Mouse (Mus musculus): ENCODE data around the gene Insl3. TPM values are rescaled to one million over a fixed set of nuclear protein-coding genes. Genes with fewer than 3 reads are reported as not detected.
"Not testable (repeated sequence)": the region's sequence is repeated elsewhere in the genome, so short reads cannot be mapped to it uniquely, and the experiment has no call there.

Insl3 gene
- polyA plus RNA-seq, 1 experiment from 2014 or later, result 1.5 TPM

DNA sequence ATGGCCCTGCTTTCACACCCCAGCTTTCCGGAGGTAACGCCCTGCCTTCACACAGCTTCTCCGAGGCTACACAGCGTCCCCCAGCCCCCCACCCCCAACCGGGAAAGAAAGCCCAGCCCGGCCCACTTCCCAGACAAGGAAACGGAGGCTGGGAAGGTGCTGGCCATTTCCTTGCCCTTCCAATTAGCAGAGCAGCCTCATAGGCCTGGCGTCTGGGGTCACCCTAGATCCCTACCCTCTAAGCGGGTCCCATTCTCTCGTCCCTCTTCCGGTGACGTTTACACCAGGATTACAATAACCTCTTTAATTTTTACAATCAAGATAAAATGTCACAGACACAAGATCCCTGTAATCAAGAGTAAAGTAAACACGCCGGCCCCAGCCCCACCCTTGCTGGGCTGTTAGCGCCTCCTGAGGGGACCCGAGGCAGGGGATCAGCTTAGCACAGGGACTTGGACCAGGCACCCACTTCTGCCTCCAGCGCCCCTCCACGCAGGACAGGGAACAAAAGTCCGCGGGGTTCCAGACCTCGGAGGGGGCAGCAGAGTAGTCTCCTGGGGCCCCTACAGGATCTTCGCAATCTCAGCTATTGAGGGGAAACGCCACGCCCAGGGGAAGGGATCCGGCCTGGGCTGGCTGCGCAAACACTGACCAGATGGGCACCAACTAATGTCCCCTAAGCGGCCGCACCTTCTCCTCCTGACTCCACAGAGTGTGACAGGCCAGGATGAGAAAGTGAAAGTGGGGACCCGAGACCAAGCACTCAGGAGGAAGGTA, 11.7 kb downstream of the Insl3 start:
- Histone ChIP-seq H3K9me3 (ENCODE audit: control insufficient read depth, low read length) (no peaks in the 10 kb centered on the region), H3K36me3 (ENCODE audit: control insufficient read depth, insufficient read depth, low read length) (no peaks in the 10 kb centered on the region), H3K4me2 (ENCODE audit: low read length) (peak overlapping the region; percentile 11), H3K27me3 (replicated peaks; ENCODE audit: control insufficient read depth, insufficient read depth, low read length) (peaks cover 44% of the 10 kb centered on the region), H3K4me3 (ENCODE audit: low read length) (no peak overlapping the region; the same call in 1 of the 2 replicates), H3K9ac (ENCODE audit: low read depth, low read length) (no peak overlapping the region), H3K4me1 (ENCODE audit: control insufficient read depth, insufficient read depth, low read depth, low read length) (no peaks in the 10 kb centered on the region; the same call in 1 of the 2 replicates), H3K27ac (ENCODE audit: low read depth, low read length) (no peak overlapping the region)
- ATAC-seq, result no peak
- WGBS, result 13% methylated on average over 29 of the region's 29 CpGs

DNA sequence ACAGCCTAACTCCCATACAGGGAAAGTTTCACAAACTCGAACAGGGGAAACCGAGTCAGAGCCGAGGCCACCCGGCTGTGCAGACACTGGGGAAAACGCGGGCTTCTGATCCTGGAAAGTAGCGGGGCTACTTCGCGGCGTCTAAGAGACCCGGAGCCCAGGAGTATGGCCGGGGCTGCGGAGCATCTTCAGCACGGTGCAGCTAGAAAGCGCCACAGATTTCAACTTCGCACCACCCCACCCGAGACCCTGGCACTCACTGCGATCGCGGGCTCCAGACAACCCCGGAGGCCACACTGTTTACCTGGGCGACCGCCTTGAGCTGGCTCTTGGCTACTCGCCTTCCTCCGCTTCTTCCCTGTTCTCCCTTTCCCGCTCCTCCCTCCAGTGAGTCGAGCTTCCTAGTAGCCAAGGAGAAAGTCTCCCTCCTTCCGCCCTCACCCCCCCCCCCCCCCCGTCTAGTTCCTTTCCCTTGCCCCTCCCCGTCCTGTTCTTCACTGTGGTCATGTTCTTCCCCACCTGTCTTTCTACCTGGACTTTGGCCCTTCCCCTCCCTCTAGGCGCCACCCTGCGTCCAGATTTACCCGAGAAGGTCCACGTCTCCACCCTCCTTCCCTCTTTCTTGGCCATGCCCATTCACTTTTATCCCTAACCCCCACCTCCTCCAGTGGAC, 12.5 kb downstream of the Insl3 start, which contains the start of gene B3gnt3:
B3gnt3 (minus strand) TSS at position 376 of the 673 bp plus-strand sequence.
- Histone ChIP-seq H3K27me3 (replicated peaks; ENCODE audit: control insufficient read depth, insufficient read depth, low read length) (peaks cover 44% of the 10 kb centered on the region), H3K4me3 (ENCODE audit: low read length) (peak within 1 kb of the TSS; percentile 5; the same call in 1 of the 2 replicates), H3K36me3 (ENCODE audit: control insufficient read depth, insufficient read depth, low read length) (no peaks in the 10 kb centered on the region)

DNA sequence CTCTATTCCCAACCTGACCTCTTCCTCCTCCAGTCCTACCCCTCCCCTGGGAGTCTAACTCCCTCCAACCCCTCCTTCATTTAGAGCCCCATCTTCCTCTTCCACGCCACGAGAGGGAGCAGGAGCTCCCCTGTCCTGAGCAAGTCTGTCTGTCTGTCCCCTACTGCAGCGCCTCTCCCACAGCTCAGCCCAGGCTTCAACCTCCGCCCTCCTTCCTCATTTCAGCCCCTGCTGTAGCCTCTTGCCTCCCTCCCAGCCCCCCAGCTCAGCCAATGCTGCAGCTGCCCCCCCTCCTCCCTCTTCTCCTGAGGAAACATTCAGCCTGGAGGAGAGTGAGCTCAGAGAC, 13.0 kb downstream of the Insl3 start:
- H3K27me3 ChIP-seq (replicated peaks; ENCODE audit: control insufficient read depth, insufficient read depth, low read length), result peaks cover 40% of the 10 kb centered on the region

More for the DNA sequence above, 12.5 kb downstream of the Insl3 start, which contains the start of gene B3gnt3:
- 22% methylated on average over 33 of the region's 34 CpGs for WGBS
- ATAC-seq, result no peak
- no peaks in the 10 kb centered on the region for H3K9me3 ChIP-seq (ENCODE audit: control insufficient read depth, low read length)
- H3K9ac ChIP-seq (ENCODE audit: low read depth, low read length), result no peak within 1 kb of the TSS
- H3K4me1 ChIP-seq (ENCODE audit: control insufficient read depth, insufficient read depth, low read depth, low read length), result no peaks in the 10 kb centered on the region; the same call in 1 of the 2 replicates
- H3K4me2 ChIP-seq (ENCODE audit: low read length), result peak within 1 kb of the TSS; percentile 11
- H3K27ac ChIP-seq (ENCODE audit: low read depth, low read length), result no peak within 1 kb of the TSS

DNA sequence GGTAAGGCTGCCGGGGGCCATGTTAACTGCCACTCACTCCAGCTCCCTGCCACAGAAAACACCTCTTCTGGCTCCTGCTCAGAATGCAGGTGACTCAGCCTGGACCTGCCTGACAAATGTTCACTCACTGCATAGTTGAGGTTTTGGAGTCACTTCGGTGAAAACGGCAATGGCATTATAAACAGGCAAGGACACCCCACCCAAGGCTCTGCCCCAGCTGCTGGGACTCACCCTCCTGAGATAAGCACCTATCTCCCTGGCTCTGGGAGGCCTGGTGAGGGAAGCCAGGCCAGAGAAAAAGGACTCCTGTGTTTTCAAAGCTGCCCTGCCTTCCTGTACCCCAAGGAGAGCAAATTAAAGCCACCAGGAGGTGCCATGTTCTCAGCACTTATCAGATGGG, 13.9 kb downstream of the Insl3 start:
- no peaks in the 10 kb centered on the region for H3K9me3 ChIP-seq (ENCODE audit: control insufficient read depth, low read length)
- no peak overlapping the region for H3K27ac ChIP-seq (ENCODE audit: low read depth, low read length)
- no peak overlapping the region for H3K9ac ChIP-seq (ENCODE audit: low read depth, low read length)
- no peak overlapping the region for H3K4me2 ChIP-seq (ENCODE audit: low read length)
- H3K4me1 ChIP-seq (ENCODE audit: control insufficient read depth, insufficient read depth, low read depth, low read length), result no peaks in the 10 kb centered on the region; the same call in 1 of the 2 replicates
- WGBS, result 83% methylated on average over 3 of the region's 3 CpGs
- H3K4me3 ChIP-seq (ENCODE audit: low read length), result no peak overlapping the region
- no peak for ATAC-seq
- peaks cover 1% of the 10 kb centered on the region; the same call in 1 of the 2 replicates for H3K36me3 ChIP-seq (ENCODE audit: control insufficient read depth, insufficient read depth, low read length)
- peaks cover 40% of the 10 kb centered on the region for H3K27me3 ChIP-seq (replicated peaks; ENCODE audit: control insufficient read depth, insufficient read depth, low read length)

More for the DNA sequence above, 13.0 kb downstream of the Insl3 start:
- Histone ChIP-seq H3K9ac (ENCODE audit: low read depth, low read length) (no peak overlapping the region), H3K4me1 (ENCODE audit: control insufficient read depth, insufficient read depth, low read depth, low read length) (no peaks in the 10 kb centered on the region; the same call in 1 of the 2 replicates), H3K4me2 (ENCODE audit: low read length) (no peak overlapping the region), H3K27ac (ENCODE audit: low read depth, low read length) (no peak overlapping the region), H3K4me3 (ENCODE audit: low read length) (no peak overlapping the region), H3K36me3 (ENCODE audit: control insufficient read depth, insufficient read depth, low read length) (no peaks in the 10 kb centered on the region; the same call in 1 of the 2 replicates), H3K9me3 (ENCODE audit: control insufficient read depth, low read length) (no peaks in the 10 kb centered on the region)
- 36% methylated on average over 4 of the region's 4 CpGs for WGBS
- no peak for ATAC-seq

DNA sequence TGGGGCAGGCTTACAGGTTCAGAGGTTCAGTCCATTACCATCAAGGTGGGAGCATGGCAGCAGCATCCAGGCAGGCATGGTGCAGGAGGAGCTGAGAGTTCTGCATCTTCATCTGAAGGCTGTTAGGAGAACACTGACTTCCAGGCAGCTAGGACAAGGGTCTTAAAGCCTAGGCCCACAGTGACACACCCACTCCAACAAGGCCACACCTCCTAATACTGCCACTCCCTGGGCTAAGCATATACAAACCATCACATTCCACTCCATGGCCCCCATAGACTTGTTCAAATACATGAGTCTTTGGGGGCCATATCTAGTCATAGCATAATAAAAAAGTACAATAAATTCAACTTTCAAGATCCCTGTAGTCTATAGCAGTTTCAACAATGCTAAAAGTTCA, 14.4 kb downstream of the Insl3 start:
- H3K4me1 ChIP-seq (ENCODE audit: control insufficient read depth, insufficient read depth, low read depth, low read length); H3K4me2 ChIP-seq (ENCODE audit: low read length); H3K4me3 ChIP-seq (ENCODE audit: low read length); H3K27ac ChIP-seq (ENCODE audit: low read depth, low read length); H3K36me3 ChIP-seq (ENCODE audit: control insufficient read depth, insufficient read depth, low read length); ATAC-seq; H3K9ac ChIP-seq (ENCODE audit: low read depth, low read length); H3K9me3 ChIP-seq (ENCODE audit: control insufficient read depth, low read length): not testable (repeated sequence)
- peaks cover 40% of the 10 kb centered on the region for H3K27me3 ChIP-seq (replicated peaks; ENCODE audit: control insufficient read depth, insufficient read depth, low read length)

DNA sequence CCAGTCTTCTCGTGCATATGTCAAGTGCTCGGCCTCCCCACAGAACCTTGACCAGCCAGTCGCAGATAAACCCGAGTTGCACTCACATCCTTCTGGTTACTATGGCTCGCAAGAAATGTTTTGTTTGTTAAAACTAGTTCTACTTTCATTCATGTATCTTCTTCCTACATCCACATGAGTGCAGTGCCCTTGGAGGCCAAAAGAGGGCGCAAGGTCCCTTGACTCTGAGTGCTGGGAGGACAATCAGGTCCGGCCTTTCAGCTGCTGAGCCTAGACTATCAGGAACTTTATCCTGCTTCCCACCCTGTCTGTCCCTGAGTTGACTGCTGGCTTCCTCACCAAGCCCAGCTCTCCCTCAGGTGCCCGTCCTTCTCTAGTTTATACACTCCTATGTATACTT, 18.9 kb downstream of the Insl3 start:
- H3K4me2 ChIP-seq (ENCODE audit: low read length), result no peak overlapping the region
- no peak overlapping the region for H3K27ac ChIP-seq (ENCODE audit: low read depth, low read length)
- H3K4me3 ChIP-seq (ENCODE audit: low read length), result no peak overlapping the region
- ATAC-seq, result no peak
- peaks cover 4% of the 10 kb centered on the region; the same call in 1 of the 2 replicates for H3K36me3 ChIP-seq (ENCODE audit: control insufficient read depth, insufficient read depth, low read length)
- no peaks in the 10 kb centered on the region for H3K9me3 ChIP-seq (ENCODE audit: control insufficient read depth, low read length)
- peaks cover 10% of the 10 kb centered on the region for H3K27me3 ChIP-seq (replicated peaks; ENCODE audit: control insufficient read depth, insufficient read depth, low read length)
- H3K4me1 ChIP-seq (ENCODE audit: control insufficient read depth, insufficient read depth, low read depth, low read length), result peaks cover 4% of the 10 kb centered on the region
- no peak overlapping the region for H3K9ac ChIP-seq (ENCODE audit: low read depth, low read length)
- WGBS, result 39% methylated on average over 8 of the region's 8 CpGs

DNA sequence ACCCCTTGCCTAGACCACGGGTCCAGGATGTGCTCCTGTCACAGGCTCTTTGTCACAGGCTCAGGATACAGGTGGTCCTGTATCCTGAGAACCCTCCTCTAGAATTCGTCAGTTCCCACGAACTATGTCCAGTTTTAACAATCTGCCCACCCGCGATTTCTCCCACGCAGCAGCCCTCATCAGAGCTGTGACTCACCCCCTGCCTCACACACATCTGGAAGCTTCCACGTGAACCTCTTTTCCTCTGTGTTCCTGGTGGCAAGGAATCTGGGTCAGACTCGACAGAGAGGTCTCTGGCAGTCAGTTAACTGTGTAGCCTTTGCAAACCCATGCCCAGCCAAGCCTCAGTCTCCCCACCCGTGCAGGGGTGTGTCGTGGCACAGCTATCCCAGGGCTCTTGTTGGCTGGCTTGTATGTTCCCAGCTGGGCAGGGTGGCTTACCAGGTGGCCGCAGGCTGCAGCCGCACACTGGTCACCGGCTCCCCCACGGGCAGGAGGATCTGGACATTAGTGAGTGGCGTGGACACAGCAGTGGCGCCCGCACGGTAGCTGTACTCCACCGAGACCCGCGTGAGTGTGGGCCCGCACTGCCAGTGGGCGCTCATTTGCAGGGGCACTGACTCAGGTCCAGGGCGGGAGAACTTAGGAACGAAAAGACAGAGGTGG, 20.3 kb downstream of the Insl3 start:
- no peaks in the 10 kb centered on the region for H3K9me3 ChIP-seq (ENCODE audit: control insufficient read depth, low read length)
- H3K9ac ChIP-seq (ENCODE audit: low read depth, low read length), result peak overlapping the region; percentile 18; the same call in 1 of the 2 replicates
- ATAC-seq, result peak; percentile 31; the same call in 1 of the 2 replicates
- H3K27me3 ChIP-seq (replicated peaks; ENCODE audit: control insufficient read depth, insufficient read depth, low read length), result peaks cover 6% of the 10 kb centered on the region
- no peak overlapping the region for H3K4me3 ChIP-seq (ENCODE audit: low read length)
- H3K36me3 ChIP-seq (ENCODE audit: control insufficient read depth, insufficient read depth, low read length), result peaks cover 8% of the 10 kb centered on the region; the same call in 1 of the 2 replicates
- 39% methylated on average over 25 of the region's 25 CpGs for WGBS
- peak overlapping the region; percentile 51; the same call in 1 of the 2 replicates for H3K4me2 ChIP-seq (ENCODE audit: low read length)
- H3K4me1 ChIP-seq (ENCODE audit: control insufficient read depth, insufficient read depth, low read depth, low read length), result peaks cover 4% of the 10 kb centered on the region
- no peak overlapping the region for H3K27ac ChIP-seq (ENCODE audit: low read depth, low read length)

DNA sequence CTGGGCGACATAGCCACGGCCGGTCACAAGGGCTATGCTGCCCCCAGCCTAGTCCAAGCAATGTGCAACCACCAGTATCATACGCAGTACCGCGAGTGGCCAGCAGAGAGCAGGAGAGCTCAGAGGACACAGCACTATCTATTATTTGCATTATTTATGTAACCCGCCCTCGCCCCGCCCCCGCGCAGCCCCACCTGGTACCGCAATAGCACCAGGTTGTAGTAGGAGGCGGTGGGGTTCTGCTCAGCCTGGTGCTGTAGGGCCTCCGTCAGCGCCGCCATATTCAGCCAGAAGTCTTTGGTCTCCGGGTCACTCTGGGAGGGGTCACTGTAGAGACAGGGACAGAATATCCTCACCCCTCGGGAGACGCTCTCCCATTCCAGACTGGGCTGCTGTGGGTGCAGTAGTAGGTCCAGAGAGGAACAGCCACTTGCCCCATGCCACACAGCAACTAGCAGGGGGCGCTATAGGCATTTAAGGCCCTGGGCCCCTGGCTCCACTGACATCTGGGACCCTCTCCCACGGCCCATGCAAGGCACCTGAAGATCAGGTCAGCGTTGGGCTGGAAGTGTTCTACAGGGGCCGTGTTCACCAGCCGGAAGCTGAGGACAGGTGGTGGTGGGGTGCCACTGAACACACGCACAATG, 20.9 kb downstream of the Insl3 start:
- WGBS, result 19% methylated on average over 25 of the region's 25 CpGs
- no peaks in the 10 kb centered on the region for H3K9me3 ChIP-seq (ENCODE audit: control insufficient read depth, low read length)
- H3K4me2 ChIP-seq (ENCODE audit: low read length), result peak overlapping the region; percentile 51
- peak; percentile 68 for ATAC-seq
- H3K36me3 ChIP-seq (ENCODE audit: control insufficient read depth, insufficient read depth, low read length), result peaks cover 15% of the 10 kb centered on the region; the same call in 1 of the 2 replicates
- H3K27ac ChIP-seq (ENCODE audit: low read depth, low read length), result no peak overlapping the region
- H3K4me3 ChIP-seq (ENCODE audit: low read length), result peak overlapping the region; percentile 18; the same call in 1 of the 2 replicates
- peaks cover 2% of the 10 kb centered on the region for H3K27me3 ChIP-seq (replicated peaks; ENCODE audit: control insufficient read depth, insufficient read depth, low read length)
- peaks cover 4% of the 10 kb centered on the region for H3K4me1 ChIP-seq (ENCODE audit: control insufficient read depth, insufficient read depth, low read depth, low read length)
- H3K9ac ChIP-seq (ENCODE audit: low read depth, low read length), result no peak overlapping the region; the same call in none of the 2 replicates

Data from hindbrain, embryonic 16.5 days (tissue).